Mouse (Mus musculus): ENCODE measurements at regions not wholly inside any gene's neighbourhood (a gene's known extent, or its start where the extent isn't known, plus 50 kb on each side); places are given as distances from the start of the nearest gene placed in this dataset.
A peak's percentile ranks its signal among the peaks of the same experiment; 100 is the strongest.

DNA sequence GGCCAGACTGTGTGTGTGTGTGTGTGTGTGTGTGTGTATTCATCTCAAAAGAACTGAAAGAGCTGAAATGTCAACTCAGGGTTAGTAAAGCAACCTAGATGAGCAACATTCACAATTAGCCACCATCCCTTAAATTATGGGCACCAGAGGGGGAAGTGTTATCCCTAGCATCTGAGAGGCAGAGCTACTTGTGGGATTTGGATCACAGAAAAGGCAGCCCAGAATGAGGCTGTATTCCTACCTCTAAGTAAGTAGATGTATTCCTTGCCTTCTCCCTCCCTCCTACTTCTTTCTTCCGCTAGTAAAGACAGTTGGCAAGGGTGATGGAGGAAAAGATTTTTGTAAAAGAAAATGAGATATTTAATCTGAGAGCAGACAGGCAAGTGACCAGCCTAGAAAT lies 131.6 kb downstream of the Emp1 start:
- TF ChIP-seq POLR2A (IDR thresholded peaks at IDR 0.05; ENCODE audit: low read depth, low read length): no peak
- no peak for TF ChIP-seq CTCF (conservative IDR thresholded peaks at IDR 0.05; ENCODE audit: insufficient read depth, insufficient read length, low read depth, low read length)
- WGBS: 83% methylated on average over 1 of the region's 1 CpGs

DNA sequence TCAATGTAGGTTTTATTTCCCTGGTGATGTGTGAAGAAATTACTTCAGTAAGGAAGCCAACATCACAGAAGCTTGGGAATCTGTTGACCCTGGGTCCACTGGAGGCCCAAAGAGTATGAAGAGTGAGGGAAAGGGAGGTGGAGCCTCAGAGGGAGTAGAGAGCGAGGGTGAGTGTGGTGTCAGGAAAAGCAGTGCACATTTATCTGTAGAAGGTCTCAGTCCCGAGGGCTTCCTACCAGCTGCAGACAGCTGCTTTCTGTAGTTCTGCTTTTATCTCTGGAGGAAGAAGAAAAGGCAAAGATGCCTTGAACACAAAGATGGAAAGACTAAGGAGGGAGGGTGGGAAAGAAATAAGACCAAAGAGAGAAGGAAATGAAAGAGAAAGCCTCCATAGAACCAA lies 133.5 kb downstream of the Emp1 start:
- WGBS: 53% methylated on average over 2 of the region's 2 CpGs
- peak; percentile 1 for DNase-seq

More for the DNA sequence above, 131.6 kb downstream of the Emp1 start:
- Histone ChIP-seq H3K27me3 (replicated peaks; ENCODE audit: control insufficient read depth, insufficient read depth, low read length) (no peaks in the 10 kb centered on the region), H3K27ac (ENCODE audit: insufficient read depth, low read depth, low read length) (no peak overlapping the region), H3K36me3 (ENCODE audit: control insufficient read depth, insufficient read depth, low read length) (no peaks in the 10 kb centered on the region), H3K4me3 (ENCODE audit: insufficient read depth, low read depth, low read length) (no peak overlapping the region), H3K4me1 (ENCODE audit: control insufficient read depth, insufficient read depth, low read length) (no peaks in the 10 kb centered on the region)
- no peak for DNase-seq

DNA sequence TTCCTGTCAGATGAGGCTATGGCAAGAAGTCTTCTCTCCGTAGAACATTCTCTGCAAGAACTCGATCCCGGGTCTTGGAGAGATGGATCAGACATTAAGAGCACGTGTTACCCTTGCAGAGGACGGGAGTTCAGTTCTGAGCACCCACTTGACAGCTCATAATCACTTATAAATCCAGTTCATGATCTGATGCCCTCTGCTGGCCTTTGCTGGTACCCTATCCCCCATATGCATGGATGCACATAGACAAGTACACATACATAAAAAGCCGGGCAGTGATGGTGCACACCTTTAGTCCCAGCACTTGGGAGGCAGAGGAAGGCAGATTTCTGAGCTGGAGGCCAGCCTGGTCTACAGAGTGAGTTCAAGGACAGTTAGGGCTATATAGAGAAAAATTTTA lies 136.2 kb downstream of the Emp1 start:
- Histone ChIP-seq H3K27ac (ENCODE audit: insufficient read depth, low read depth, low read length) (no peak overlapping the region), H3K36me3 (ENCODE audit: control insufficient read depth, insufficient read depth, low read length) (no peaks in the 10 kb centered on the region), H3K4me1 (ENCODE audit: control insufficient read depth, insufficient read depth, low read length) (no peaks in the 10 kb centered on the region), H3K27me3 (replicated peaks; ENCODE audit: control insufficient read depth, insufficient read depth, low read length) (no peaks in the 10 kb centered on the region), H3K4me3 (ENCODE audit: insufficient read depth, low read depth, low read length) (no peak overlapping the region)
- 90% methylated on average over 6 of the region's 6 CpGs for WGBS
- TF ChIP-seq POLR2A (IDR thresholded peaks at IDR 0.05; ENCODE audit: low read depth, low read length) (no peak), CTCF (conservative IDR thresholded peaks at IDR 0.05; ENCODE audit: insufficient read depth, insufficient read length, low read depth, low read length) (no peak)
- DNase-seq: no peak

More for the DNA sequence above, 133.5 kb downstream of the Emp1 start:
- TF ChIP-seq CTCF (conservative IDR thresholded peaks at IDR 0.05; ENCODE audit: insufficient read depth, insufficient read length, low read depth, low read length) (no peak), POLR2A (IDR thresholded peaks at IDR 0.05; ENCODE audit: low read depth, low read length) (no peak)
- Histone ChIP-seq H3K4me3 (ENCODE audit: insufficient read depth, low read depth, low read length) (no peak overlapping the region), H3K36me3 (ENCODE audit: control insufficient read depth, insufficient read depth, low read length) (no peaks in the 10 kb centered on the region), H3K27me3 (replicated peaks; ENCODE audit: control insufficient read depth, insufficient read depth, low read length) (no peaks in the 10 kb centered on the region), H3K27ac (ENCODE audit: insufficient read depth, low read depth, low read length) (no peak overlapping the region), H3K4me1 (ENCODE audit: control insufficient read depth, insufficient read depth, low read length) (no peaks in the 10 kb centered on the region)

DNA sequence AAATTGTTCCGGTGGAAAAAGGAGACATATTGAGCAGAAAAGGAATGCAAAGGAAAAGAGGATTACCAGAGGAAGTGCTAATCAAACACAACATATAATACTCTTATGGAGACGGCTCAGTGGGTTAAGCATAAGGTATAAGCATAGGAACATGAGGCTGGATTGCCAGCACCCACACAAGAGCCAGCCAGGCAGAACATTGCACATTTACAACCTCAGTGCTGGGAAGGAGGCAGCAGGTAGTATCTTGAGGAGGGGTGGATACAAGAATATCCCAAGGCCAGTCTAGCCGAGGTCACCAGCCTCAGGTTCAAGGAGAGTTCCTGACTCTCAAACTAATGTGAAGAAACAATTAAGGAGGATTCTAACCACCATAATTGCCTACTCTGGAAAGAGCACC lies 138.0 kb downstream of the Emp1 start:
- Histone ChIP-seq H3K27me3 (replicated peaks; ENCODE audit: control insufficient read depth, insufficient read depth, low read length) (no peaks in the 10 kb centered on the region), H3K4me3 (ENCODE audit: insufficient read depth, low read depth, low read length) (no peak overlapping the region), H3K4me1 (ENCODE audit: control insufficient read depth, insufficient read depth, low read length) (no peaks in the 10 kb centered on the region), H3K27ac (ENCODE audit: insufficient read depth, low read depth, low read length) (no peak overlapping the region), H3K36me3 (ENCODE audit: control insufficient read depth, insufficient read depth, low read length) (no peaks in the 10 kb centered on the region)
- TF ChIP-seq POLR2A (IDR thresholded peaks at IDR 0.05; ENCODE audit: low read depth, low read length): no peak
- TF ChIP-seq CTCF (conservative IDR thresholded peaks at IDR 0.05; ENCODE audit: insufficient read depth, insufficient read length, low read depth, low read length): no peak
- DNase-seq: no peak
- WGBS: 49% methylated on average over 3 of the region's 3 CpGs

DNA sequence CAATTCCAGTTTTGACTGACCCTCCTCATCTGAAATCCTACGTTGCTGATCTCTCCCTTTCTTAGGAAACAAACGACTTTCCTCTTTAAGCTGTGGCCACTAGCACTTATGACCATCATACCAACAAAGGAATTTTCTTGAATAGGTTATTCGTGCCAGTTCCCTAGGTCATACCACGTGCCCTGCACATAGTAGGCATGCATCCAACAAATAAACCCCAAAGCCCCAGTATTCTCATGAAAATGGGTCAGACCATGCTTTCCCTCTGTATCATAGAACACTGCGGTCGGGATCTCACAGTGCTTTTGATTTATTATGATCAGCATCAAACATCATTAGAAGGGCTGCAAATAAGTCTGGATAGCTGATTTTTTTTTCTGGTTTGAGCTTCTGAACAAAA lies 139.4 kb downstream of the Emp1 start:
- no peak for DNase-seq
- Histone ChIP-seq H3K27ac (ENCODE audit: insufficient read depth, low read depth, low read length) (no peak overlapping the region), H3K27me3 (replicated peaks; ENCODE audit: control insufficient read depth, insufficient read depth, low read length) (no peaks in the 10 kb centered on the region), H3K36me3 (ENCODE audit: control insufficient read depth, insufficient read depth, low read length) (no peaks in the 10 kb centered on the region), H3K4me3 (ENCODE audit: insufficient read depth, low read depth, low read length) (no peak overlapping the region), H3K4me1 (ENCODE audit: control insufficient read depth, insufficient read depth, low read length) (no peaks in the 10 kb centered on the region)
- TF ChIP-seq CTCF (conservative IDR thresholded peaks at IDR 0.05; ENCODE audit: insufficient read depth, insufficient read length, low read depth, low read length) (no peak), POLR2A (IDR thresholded peaks at IDR 0.05; ENCODE audit: low read depth, low read length) (no peak)
- 81% methylated on average over 6 of the region's 6 CpGs for WGBS

DNA sequence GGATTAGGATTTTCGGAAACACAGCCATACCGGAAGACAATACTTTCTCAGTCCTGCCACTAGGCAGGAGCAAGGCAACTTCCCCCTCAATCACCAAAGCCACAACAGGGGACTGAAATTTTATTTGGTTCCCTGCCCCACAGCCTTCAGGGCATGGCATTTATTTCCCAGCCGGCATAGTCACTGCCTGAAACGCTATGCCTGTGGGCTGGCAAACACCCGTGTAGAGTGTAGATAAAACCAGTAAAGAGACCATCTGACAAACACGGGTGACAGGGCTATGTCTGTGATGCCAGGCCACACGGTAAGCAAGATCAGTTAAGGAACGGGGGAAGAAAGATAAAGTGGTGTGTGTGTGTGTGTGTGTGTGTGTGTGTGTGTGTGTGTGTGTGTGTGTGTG lies 140.1 kb downstream of the Emp1 start:
- DNase-seq: no peak
- WGBS: 67% methylated on average over 8 of the region's 8 CpGs
- TF ChIP-seq CTCF (conservative IDR thresholded peaks at IDR 0.05; ENCODE audit: insufficient read depth, insufficient read length, low read depth, low read length) (no peak), POLR2A (IDR thresholded peaks at IDR 0.05; ENCODE audit: low read depth, low read length) (no peak)
- no peaks in the 10 kb centered on the region for H3K4me1 ChIP-seq (ENCODE audit: control insufficient read depth, insufficient read depth, low read length)
- H3K27me3 ChIP-seq (replicated peaks; ENCODE audit: control insufficient read depth, insufficient read depth, low read length): no peaks in the 10 kb centered on the region
- no peak overlapping the region for H3K27ac ChIP-seq (ENCODE audit: insufficient read depth, low read depth, low read length)
- no peak overlapping the region for H3K4me3 ChIP-seq (ENCODE audit: insufficient read depth, low read depth, low read length)
- no peaks in the 10 kb centered on the region for H3K36me3 ChIP-seq (ENCODE audit: control insufficient read depth, insufficient read depth, low read length)

DNA sequence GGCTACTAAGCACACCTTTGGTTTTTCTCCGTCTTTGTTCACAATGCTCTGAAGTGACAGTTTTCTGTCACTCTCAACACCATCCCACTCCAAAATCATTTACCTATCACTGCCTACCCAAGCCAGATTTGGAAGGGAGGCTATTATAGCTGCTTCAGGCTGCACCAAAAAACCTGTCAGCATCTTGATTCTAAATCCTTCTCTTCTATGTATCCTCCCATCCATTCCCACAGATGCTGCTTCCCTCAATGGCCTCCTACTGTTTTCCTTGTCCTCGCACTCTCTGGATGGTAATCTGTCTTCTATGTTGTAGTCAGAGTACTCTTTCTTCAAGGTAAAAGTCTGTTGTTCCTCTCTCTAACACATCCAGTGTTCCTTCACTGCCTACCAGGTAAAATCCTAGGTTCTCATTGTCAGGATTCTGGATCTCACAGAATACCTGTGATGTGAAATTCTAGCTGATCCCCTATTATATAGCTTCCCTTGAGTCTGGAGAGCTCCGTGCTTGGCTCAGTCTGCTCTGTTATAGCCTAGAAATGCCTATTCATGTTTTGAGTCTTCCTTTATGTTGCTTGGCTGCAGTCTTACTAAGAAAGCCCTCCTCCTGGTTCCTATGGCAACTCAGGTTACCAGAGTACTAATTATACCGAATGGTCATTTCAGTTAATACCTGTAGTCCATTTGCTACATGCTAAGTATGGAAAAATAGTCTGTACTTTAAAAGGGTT lies 156.5 kb downstream of the Emp1 start:
- Histone ChIP-seq H3K4me3 (ENCODE audit: insufficient read depth, low read depth, low read length) (no peak overlapping the region), H3K27me3 (replicated peaks; ENCODE audit: control insufficient read depth, insufficient read depth, low read length) (no peaks in the 10 kb centered on the region), H3K36me3 (ENCODE audit: control insufficient read depth, insufficient read depth, low read length) (no peaks in the 10 kb centered on the region), H3K4me1 (ENCODE audit: control insufficient read depth, insufficient read depth, low read length) (no peaks in the 10 kb centered on the region), H3K27ac (ENCODE audit: insufficient read depth, low read depth, low read length) (no peak overlapping the region)
- 75% methylated on average over 4 of the region's 4 CpGs for WGBS
- no peak for TF ChIP-seq POLR2A (IDR thresholded peaks at IDR 0.05; ENCODE audit: low read depth, low read length)
- TF ChIP-seq CTCF (conservative IDR thresholded peaks at IDR 0.05; ENCODE audit: insufficient read depth, insufficient read length, low read depth, low read length): no peak
- DNase-seq: no peak
